Mouse (Mus musculus) megakaryocyte-erythroid progenitor cell, adult 5 weeks (primary cell): Measurements from ENCODE around the gene Olfr1370. TPM values are rescaled to one million over a fixed set of nuclear protein-coding genes. Genes with fewer than 3 reads are reported as not detected.

ENCODE experiments used
- polyA plus RNA-seq: library from polyadenylated mRNA; stranded (reverse); fragments of >175 nt; gene quantifications from 2 replicates; pipeline ENCODE4 v1.2.3, GENCODE M21; 2012

Gene Olfr1370
- polyA plus RNA-seq, result not detected in 2 replicates

GRCm38 (mm10) chr13:21074847-21075246 lies at the start of gene Olfr1370:
Gene Olfr1370, minus strand, starts transcription at chr13:21074947.

GRCm38 (mm10) chr13:21111183-21111582 lies 36.4 kb upstream of the Olfr1370 start, which contains the start of gene Olfr1369-ps1:
Gene Olfr1369-ps1, plus strand, starts transcription at chr13:21111483.

Other genes with a start within 250 kb of the Olfr1370 start
- gene Olfr1369-ps1, start 36.5 kb upstream of the Olfr1370 start, polyA plus RNA-seq, result not detected in 2 replicates
- gene Olfr263, start 54.7 kb upstream of the Olfr1370 start, polyA plus RNA-seq, result not detected in 2 replicates
- not detected in 2 replicates for gene Olfr1368, start 70.9 kb upstream of the Olfr1370 start, polyA plus RNA-seq
- gene Trim27, start 104.5 kb upstream of the Olfr1370 start, polyA plus RNA-seq, result 140 and 157 TPM in 2 replicates
- not detected in 2 replicates for gene Gpx5, start 217.8 kb upstream of the Olfr1370 start, polyA plus RNA-seq
- gene Gpx6, start 237.2 kb upstream of the Olfr1370 start, polyA plus RNA-seq, result not detected in 2 replicates